Mouse (Mus musculus) T-helper 17 cell (primary cell): ENCODE results near the gene Gm572.

Experiments
- in situ Hi-C, 2 experiments: fragments of 300-600 bp; cut with MboI, MseI; formaldehyde crosslinking; loops; 1 replicate in 1 of 2; 2 replicates in 1 of 2; pipeline ENCODE4 v1.15.1; 2025; ENCODE audit warnings: high pct_unique_total_duplicates in 2 of 2

The Gm572 gene

DNA sequence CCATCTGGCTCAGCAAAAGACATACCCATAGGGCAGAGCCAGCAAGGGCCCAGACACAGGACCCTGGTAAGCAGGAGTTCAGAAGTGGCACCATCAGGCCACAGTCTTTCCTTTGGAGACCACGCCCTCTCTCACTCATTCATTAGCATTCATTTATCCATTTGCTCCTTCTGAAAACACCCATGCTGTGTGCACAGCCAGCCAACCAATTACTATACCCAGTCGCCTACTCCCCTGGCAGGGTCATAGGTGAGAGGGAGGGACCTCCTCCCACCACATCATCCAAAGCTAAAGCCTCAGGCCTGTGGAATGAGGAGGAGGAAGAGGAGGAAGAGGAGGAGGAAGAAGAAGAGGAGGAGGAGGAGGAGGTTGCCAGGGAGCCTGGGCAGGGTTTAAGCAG lies 67.3 kb downstream of the Gm572 start:
- in situ Hi-C loops, result no loop called here

DNA sequence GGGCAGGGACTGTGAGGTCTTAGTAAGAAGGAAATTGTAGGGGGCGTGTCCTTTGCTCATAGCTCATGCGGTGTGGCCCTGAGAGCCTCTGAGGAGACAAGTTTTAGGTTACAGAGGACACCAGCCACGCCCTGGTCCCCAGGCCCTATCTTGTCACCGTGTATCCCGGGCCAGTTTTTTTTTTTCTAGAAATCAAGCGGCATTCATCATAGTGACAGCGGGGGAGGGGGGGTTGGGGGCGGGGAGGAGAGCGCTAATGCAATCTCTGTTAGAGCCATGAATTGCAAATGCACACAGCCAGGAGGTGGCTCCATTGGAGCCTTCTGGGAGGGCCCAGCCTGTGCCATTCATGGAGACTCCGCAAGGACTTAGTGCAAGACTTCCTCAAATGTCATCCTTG lies 68.2 kb downstream of the Gm572 start:
- in situ Hi-C loops, result no loop called here

DNA sequence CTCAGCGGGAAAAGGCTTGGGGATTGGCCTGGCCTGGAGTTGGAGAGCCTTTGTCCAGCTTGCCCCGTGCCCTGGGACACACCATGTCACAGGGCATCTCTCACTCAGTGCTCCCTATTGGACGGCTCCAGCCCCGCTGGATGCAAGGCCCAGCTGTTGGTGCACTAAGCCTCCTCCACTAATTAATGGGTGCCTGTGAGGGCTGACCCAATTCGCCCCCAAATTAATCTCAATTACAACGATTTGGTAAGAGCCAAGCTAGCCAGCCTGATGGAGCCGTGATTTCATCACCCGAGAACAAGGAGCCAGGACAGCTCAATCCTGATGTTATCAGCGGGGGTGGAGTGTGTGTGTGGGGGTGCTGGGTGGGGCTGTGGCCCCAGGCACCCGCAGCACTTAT lies 69.5 kb downstream of the Gm572 start:
- in situ Hi-C loops, result no loop called here

- in situ Hi-C loops, result no loop called here
Measured at GRCm38 (mm10) chr4:148714064-148714463, 70.9 kb downstream of the Gm572 start.

DNA sequence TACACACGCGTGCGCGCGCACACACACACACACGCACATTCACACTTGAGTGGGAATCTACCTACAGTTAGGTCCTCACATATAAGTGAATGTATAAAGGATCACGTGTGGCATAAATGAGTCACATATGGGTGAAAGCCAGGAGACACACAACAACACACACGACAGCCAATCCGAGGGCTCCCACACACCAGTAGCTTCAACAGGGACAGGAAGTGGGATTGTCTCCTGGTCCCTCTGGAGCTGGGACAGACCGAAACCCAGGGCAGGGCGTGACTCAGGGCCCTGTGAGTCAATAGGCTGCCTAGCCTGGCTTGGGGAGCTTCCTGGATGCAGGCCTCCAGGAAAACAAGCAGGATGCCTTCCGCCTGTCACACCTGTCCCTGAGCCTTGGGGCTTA lies 71.6 kb downstream of the Gm572 start:
- in situ Hi-C loops, result no loop called here

GRCm38 (mm10) chr4:148715396-148715795 lies 72.3 kb downstream of the Gm572 start:
- in situ Hi-C loops, result no loop called here
